Mouse (Mus musculus) embryonic fibroblast, embryonic 13.5 days (primary cell): Measurements from ENCODE around the gene Prss38. TPM values are rescaled to one million over a fixed set of nuclear protein-coding genes. Genes with fewer than 3 reads are reported as not detected.

ENCODE experiments used
- H3K27ac ChIP-seq: 2 replicates; pipeline ENCODE4 v1.5.1; 2012; ENCODE audit warnings: low read length, control low read depth, inconsistent platforms; ENCODE audit not compliant: insufficient read depth
- H3K4me1 ChIP-seq: 2 replicates; pipeline ENCODE4 v1.6.1; 2011; ENCODE audit warnings: low read length; ENCODE audit not compliant: control insufficient read depth, insufficient read depth
- H3K4me3 ChIP-seq: 2 replicates; pipeline ENCODE4 v1.5.1; 2011; ENCODE audit warnings: mild to moderate bottlenecking, control low read depth, low read length; ENCODE audit not compliant: insufficient read depth
- CTCF ChIP-seq: IDR thresholded peaks from 2 replicates; pipeline ENCODE4 v1.5.1; 2011; ENCODE audit warnings: mild to moderate bottlenecking, control low read depth, low read length, moderate library complexity, borderline replicate concordance; ENCODE audit not compliant: insufficient read depth
- POLR2A ChIP-seq: IDR thresholded peaks from 2 replicates; pipeline ENCODE4 v1.6.1; 2011; ENCODE audit warnings: low read depth, mild to moderate bottlenecking, control low read depth, low read length, moderate library complexity
- polyA plus RNA-seq: library from polyadenylated mRNA; stranded (reverse); fragments of >200 nt; gene quantifications from 2 replicates; pipeline ENCODE4 v1.2.4, GENCODE M21; 2011; ENCODE audit warnings: low read depth; ENCODE audit not compliant: missing spikeins, insufficient read length

The Prss38 gene
- not detected in 2 replicates for polyA plus RNA-seq

DNA sequence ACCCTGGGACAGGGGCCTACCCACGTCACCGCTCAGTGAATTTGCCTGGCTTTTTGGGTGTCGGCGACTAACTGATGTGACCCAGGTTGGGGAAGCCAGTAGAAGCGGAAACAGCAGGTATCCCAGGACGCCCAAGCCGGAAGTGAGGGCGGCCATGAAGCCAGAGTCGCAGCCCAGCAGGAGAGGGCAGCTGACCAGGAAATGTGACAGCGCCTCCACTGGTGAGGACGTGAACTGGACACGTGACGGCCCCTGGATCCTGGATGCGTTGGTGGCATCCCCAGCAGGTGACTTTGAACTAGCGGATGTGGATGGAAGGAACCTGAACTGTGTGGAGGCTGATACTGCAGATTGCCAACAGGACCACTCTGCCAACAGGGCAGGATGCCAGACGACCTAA, at the start of gene Prss38:
Gene Prss38, minus strand, starts transcription at position 183 of the 400 bp plus-strand sequence.
- Histone ChIP-seq H3K4me1 (no peaks in the 10 kb centered on the region), H3K27ac (no peak within 1 kb of the TSS), H3K4me3 (no peak within 1 kb of the TSS)
- TF ChIP-seq POLR2A (no peak), CTCF (no peak)

DNA sequence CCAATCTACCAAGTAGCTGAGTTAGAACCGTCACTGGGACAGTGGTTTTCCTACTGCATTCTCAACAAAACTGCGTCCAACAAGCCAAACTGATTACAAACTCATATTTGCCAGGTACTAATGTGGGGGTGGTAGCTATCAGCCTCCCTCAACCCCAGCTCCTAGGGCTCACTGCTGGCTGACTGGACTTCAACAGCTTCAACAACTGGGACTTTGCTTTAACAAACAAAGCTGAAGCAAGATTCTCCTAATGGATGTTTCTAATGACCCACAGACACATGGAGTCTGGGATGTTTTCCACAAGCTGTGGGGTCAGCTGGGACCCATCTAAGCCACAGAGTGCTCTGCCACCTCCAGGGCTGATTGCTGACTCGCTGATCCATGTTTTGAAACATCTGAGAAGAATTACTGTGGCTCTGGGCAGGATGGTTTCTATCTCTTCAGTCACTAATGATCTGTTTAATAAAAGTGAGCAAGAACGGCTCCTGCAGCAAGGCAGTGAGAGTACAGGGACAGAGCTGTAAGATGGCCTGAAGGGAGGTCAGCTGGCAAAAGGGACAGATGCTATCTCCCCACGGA, 47.6 kb upstream of the Prss38 start:
- H3K27ac ChIP-seq = 0 out of 2 replicates have a peak overlapping the region, but pooled peaks have one; percentile 23
- no peak overlapping the region for H3K4me3 ChIP-seq
- no peak for TF ChIP-seq CTCF
- TF ChIP-seq POLR2A = no peak
- H3K4me1 ChIP-seq = peaks cover 22% of the 10 kb centered on the region

DNA sequence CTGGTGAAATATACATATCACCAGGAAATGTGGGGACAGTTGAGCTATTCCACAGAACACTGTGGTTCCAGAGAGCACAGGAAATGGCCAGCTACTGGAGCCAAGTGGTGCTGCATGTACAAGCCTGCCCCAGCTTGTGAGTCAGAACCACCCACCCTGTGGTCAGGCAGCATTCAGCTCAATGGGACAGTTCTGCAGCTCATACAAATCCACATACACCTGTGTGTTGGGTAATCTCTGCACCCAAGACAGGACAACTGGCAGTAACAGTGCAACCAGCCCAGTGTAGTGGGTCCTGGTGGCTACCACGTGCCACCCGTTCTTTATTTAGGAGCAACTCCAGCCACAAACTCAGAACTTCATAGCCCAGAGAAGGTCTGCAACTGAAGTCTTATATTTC, 46.5 kb upstream of the Prss38 start:
- peaks cover 22% of the 10 kb centered on the region for H3K4me1 ChIP-seq
- peak overlapping the region; percentile 35; the same call in 1 of the 2 replicates for H3K27ac ChIP-seq
- no peak overlapping the region for H3K4me3 ChIP-seq
- TF ChIP-seq POLR2A = no peak

DNA sequence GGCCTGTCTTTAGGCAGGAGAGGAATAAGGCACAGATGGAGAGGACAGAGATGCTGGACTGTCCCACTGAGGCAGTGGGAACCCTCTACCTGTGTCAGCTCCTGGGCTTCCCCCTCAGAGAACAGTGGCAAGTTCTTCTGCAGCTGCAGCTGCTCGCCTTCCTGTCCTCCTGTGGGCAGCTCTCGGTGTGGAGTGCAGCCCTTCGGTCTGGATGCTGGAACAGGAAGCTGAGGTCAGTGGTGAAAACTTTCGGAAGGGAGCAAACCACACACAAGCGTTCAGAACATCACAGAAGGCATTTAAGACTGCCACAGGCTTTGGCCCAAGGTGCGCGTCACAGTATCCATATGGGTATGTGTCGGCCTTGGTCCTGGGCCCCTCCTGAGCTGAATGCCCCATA, 46.0 kb upstream of the Prss38 start:
- Histone ChIP-seq H3K4me1 (peaks cover 22% of the 10 kb centered on the region), H3K27ac (peak overlapping the region; percentile 35; the same call in 1 of the 2 replicates), H3K4me3 (no peak overlapping the region)
- TF ChIP-seq POLR2A = no peak
- no peak for TF ChIP-seq CTCF

DNA sequence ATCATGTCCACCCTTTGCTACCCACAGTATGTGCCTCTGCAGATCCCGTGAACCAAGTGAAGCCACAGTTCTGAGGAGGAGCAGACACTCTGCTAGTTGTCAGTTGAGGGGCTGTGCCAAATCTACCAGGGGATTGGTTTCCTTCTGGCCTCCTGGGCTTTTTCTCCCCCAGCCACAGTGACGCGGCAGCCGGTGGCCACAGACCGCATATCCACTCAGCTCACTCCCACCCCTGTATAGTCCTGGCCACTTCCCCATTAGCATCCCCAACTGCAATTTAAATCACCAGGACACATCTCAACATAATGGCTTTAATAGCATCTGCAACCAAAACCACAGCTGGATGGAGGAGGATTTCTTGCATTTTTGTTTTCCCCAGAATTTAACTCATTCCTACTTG, 43.3 kb upstream of the Prss38 start:
- H3K4me3 ChIP-seq = no peak overlapping the region
- no peak for TF ChIP-seq POLR2A
- peak overlapping the region; percentile 61 for H3K27ac ChIP-seq
- peaks cover 25% of the 10 kb centered on the region for H3K4me1 ChIP-seq

DNA sequence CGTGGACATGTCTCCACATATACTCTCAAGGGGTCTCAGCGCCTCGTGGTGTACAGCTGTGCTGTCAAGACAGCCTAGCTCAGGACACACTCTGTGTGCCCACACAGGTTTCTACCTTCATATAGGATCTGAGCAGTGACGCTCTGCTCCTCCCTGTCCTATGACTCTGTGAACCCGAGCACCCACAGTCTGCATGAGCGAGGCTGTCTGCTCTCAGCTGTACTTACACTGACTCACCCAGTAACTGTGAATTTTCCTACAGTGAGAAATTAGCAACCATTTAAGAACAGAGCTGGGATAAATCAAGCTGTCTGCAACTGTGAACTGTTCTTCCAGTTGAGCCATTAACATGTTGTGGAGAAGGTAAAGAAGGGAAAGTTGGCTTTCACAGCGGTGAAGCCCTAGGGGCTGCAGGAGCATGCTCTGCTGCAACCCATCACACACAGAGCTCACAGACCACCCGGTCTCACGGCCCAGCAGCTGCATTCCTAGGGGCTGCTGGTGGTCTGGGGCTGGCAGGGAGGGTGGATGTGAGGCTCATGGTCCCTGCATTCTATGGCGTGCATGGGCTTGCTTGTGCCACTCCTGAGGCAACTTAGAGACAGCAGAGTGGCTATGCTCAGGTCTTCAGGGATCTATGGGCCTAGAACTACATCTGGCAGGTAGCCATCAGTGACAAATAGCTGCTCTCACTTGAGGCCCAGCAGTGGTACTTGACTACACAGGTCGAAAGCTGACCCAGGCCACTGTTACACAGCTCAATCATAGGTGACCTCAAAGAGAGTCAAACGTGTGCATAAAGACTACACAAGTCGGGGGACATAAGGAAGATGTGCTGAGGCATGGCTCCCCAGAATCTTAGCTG, 37.8 kb upstream of the Prss38 start:
- TF ChIP-seq CTCF = no peak
- H3K4me3 ChIP-seq = no peak overlapping the region
- H3K27ac ChIP-seq = peak overlapping the region; percentile 78
- peaks cover 23% of the 10 kb centered on the region for H3K4me1 ChIP-seq

DNA sequence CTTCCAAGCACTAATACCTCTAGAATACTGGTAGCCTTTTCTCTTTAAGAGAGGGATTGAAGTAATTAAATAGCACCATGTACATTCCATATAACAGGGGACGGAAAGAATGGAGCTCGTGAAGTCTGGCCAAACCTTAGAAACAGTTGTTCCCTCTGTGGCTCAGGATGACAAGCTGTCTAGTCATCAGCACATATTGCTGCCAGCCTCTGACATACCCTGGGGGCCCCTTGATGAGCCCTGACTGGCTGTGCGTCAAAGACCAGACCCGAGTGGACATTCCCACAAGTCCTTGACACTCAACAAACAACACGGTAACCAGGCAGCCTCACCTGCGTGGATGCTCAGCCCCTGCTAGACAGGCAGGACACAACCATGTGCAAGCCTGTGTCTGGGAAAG, 36.6 kb upstream of the Prss38 start:
- H3K4me3 ChIP-seq = no peak overlapping the region
- H3K27ac ChIP-seq = peak overlapping the region; percentile 78
- no peak for TF ChIP-seq POLR2A
- no peak for TF ChIP-seq CTCF
- H3K4me1 ChIP-seq = peaks cover 23% of the 10 kb centered on the region

DNA sequence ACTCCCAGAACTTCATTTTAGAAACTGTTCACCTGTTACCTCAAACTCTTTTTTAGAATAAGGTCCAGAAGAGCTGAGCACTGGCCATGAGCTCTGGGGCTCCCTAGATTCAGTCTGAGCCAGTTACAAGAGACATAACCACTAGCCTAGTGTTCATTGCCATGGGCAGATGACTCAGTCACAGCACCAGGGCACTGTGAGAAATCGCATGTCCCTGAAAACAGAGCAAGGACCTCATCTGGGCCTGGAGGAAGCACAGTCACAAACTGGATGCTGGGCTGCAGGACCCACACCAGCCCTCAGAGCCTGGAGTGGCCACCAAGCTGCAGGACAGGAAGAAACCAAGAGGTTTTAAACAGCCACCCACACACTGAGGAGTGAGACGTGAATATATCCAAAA, 35.4 kb upstream of the Prss38 start:
- H3K4me3 ChIP-seq = no peak overlapping the region
- peaks cover 23% of the 10 kb centered on the region for H3K4me1 ChIP-seq
- TF ChIP-seq POLR2A = no peak
- no peak for TF ChIP-seq CTCF
- H3K27ac ChIP-seq = peak overlapping the region; percentile 76

DNA sequence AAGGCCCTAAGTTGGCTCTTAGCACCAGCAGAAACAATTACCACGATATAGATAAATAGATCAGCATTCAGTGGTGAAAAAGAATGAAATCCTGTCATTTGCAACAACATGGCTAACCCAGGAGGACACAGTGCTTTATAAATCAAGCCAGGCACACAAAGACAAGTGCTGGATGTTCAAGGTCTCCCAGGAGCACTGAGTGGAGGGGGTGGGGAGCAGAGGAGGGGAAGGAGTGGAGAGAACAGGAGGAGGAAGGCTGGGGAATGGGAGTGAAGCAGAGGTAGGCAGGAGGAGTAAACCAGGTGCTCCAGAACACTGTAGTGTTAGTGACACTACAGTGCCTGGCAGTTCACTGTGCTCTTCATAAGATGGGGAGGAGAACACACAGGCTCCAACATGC, 30.3 kb upstream of the Prss38 start:
- no peak overlapping the region for H3K27ac ChIP-seq
- H3K4me3 ChIP-seq = no peak overlapping the region
- peaks cover 4% of the 10 kb centered on the region; the same call in 1 of the 2 replicates for H3K4me1 ChIP-seq
- no peak for TF ChIP-seq CTCF
- no peak for TF ChIP-seq POLR2A

DNA sequence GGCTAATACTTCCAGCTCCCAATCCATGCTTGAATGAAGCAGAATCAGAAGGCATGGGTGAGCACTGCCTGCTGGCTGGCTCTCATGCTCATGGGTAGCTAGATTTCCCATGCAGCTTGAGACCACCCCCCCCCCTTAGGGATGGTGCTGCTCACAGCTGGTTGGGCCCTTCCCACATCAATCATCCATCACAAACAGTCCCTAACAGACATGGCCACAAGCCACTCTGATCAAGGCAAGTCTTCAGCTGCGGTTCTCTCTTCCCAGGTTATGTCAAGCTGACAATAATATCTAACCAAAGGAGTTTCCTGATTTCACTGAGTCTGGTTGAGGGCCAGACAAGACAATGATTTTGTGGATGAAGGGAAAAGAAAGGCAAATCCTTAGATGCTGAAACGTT, 25.4 kb upstream of the Prss38 start:
- Histone ChIP-seq H3K27ac (no peak overlapping the region), H3K4me3 (no peak overlapping the region), H3K4me1 (peaks cover 2% of the 10 kb centered on the region; the same call in 1 of the 2 replicates)
- no peak for TF ChIP-seq CTCF
- no peak for TF ChIP-seq POLR2A
